Mouse (Mus musculus) layer of hippocampus, adult 9-10 months (tissue): Measurements from ENCODE around the gene Erbb4.

ENCODE experiments used
- DNase-seq: peaks from one replicate; pipeline ENCODE4 v3.0.0; 2022; ENCODE audit warnings: low spot score

Gene Erbb4

DNA sequence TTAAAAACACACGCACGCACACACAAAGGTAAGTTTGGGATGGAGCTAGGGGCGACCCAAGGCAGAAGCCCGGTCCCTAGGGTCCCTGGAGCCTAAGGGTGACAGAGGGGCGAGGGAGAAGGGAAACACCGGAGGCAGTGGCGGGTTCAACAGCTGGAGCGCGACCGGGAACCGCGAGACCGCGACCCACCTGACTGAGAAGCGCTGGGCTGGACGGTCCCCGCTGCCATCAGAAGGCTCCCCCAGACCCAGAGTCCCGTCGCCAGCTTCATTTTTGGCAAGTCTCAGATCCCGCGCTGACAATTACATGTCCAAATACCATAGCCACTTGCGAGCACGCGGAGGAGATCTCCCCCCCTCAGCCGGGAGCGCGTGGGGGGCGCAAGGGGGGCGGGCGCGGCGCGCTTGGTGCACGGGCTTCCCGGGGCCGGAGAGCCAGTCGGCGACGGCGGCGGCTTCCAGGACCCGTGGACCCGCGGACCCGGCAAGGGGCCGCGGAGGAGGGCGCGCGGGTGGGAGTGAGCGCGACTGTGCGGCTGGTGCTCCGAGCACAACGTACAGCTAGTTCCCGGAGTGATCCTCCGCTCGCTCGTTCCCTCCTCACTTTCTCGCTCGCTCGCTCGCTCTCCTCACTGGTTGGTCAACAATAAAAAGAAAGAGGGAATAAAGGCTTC is at the start of gene Erbb4:
Gene Erbb4 (minus strand): TSS at position 575 of the 674 bp plus-strand sequence.
- no peak for DNase-seq

DNA sequence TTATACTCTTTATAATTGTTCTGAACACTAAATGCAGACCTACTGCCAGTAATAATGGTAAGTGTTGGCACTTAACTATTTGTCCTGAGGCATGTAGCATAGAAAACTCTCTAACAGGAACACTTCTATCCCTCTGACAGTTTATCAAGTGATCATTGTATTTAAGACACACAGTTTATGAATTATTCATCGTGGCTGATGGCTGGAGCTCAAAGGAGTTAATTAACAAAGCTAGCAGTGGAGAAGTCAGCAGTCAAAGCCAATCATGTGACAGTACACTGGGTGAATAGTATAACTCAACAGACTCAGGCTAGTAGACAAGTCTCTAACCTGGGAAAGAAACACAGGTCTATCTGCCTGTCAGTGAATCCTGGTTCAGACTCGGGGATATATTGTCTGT is 49.5 kb upstream of the Erbb4 start:
- no peak for DNase-seq

DNA sequence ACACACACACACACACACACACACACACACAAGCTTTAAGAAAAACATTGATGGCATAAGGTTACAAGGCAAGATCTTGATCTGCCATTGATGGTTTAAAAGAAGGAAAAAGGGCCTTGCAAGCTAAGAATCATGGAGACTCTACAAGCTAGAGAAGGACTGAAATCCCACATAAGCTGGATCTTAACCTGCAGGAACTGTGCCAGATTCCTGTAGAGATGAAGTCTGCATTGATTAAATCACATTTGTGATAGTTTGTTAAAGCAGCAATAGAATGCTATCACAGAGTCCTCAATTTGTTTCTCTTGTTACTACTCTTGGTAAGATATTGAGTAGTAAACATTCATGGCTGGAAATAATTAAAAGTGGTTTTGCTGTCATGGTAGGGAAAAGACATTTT is 33.5 kb upstream of the Erbb4 start:
- DNase-seq: no peak

DNA sequence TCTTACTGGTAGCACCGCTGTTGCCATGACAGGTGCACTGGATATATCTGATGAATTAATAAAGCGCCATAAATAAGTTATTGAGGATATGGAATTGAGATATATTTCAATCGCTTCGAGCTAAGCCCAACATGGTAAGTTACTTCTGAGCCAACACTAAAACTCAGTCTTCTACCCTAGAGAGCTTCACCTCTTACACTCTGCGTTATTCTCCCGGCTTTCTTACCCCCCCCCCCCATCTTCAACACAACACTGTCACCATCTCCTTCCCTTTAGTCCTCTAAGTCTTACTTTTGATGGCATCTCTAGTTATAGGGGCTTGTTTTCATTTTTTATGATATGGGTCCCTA is 31.6 kb upstream of the Erbb4 start:
- no peak for DNase-seq

DNA sequence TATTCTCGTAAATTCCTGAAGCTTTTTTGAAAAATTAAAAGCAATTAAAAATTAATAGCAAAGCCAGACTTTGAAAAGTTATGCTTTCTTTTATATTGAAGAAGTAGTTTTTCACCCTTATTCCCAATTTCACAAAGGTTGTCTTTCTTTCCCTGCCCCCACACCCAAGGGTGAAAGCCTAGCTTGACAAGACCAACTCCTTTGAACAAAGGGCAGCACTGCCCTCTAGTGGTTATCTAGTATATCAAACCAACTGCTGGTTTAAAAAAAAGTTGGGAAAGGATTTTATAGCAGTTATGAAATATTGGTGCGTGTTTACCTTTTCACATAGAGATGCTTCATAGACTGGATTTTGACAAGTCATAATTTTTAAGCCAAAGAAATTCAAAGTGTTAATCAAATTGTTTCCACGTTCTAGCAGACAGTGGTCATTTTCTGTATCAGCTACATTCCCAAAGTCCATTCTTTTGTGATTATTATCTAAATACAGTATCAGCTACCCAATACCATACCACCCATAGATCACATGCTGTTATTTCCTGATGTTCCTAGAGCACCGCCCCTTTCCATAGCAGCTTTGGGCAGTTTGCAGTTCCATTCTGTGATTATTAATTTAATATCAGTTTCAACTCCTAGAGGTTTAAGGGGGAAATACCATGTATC is 31.1 kb upstream of the Erbb4 start:
- DNase-seq: peak; percentile 27

DNA sequence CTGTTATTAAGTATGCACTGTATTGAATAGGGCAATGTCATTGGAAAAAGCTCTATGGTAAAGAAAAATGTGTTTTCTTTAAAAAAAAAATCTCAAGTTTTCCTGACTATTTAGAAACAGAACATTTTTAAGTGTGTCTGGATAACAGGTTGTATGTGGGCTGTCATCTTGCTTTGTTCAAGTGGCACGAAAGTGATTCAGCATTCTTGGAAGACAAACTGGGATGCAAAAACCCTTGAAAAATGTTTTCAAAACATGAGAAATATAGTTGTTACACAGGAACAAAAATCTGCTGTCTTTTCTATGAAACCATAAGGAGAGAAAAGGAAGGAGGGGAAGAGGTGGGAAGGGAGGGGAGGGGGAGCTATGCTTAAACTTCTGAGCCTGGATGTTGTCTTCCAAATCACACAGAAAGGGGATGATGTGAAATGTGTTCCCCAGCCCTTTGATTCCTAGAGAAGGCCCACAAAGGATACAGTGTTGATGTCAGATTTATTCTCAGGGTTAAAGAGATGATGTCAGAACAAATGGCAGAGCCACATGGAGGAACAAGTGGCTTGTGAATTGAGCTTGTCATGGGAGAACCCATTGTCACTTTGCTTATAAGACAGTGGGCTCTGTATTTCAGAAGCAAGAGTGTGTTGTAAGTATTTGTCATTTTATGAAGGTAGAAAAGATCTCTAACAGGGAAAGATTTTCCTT is 16.4 kb upstream of the Erbb4 start:
- no peak for DNase-seq

DNA sequence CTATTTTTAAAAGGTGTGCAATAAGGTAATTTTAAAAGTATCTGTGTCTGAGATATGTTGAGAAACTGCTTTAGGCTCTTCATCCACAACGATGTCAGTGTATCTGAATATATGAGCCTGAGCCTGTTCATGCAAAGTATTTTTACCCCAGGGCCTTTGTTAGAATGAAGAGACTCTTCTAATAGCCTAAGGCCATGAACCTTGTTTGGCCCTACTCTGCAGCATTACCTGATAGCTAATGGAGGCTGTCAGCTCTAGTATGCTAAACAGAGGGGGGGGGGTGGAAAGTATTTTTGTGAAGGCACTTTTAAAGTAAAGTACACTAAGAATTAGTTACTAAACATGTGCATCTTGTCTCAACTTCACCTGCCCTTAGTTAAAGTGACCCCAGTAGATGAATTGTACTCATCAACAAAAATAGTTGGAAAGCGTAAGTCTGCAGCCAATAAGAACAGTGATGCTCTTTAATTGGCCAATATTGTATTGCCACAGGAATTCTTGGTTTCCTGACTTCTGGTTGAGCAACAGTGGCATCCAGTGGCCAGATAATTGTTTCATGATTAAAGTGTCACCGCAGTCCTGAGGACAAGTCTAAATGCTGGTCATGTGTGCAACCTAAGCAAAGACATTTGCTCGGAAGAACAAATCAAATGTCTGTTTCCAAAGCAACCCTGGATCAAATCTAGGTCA is 10.5 kb upstream of the Erbb4 start:
- DNase-seq: no peak

DNA sequence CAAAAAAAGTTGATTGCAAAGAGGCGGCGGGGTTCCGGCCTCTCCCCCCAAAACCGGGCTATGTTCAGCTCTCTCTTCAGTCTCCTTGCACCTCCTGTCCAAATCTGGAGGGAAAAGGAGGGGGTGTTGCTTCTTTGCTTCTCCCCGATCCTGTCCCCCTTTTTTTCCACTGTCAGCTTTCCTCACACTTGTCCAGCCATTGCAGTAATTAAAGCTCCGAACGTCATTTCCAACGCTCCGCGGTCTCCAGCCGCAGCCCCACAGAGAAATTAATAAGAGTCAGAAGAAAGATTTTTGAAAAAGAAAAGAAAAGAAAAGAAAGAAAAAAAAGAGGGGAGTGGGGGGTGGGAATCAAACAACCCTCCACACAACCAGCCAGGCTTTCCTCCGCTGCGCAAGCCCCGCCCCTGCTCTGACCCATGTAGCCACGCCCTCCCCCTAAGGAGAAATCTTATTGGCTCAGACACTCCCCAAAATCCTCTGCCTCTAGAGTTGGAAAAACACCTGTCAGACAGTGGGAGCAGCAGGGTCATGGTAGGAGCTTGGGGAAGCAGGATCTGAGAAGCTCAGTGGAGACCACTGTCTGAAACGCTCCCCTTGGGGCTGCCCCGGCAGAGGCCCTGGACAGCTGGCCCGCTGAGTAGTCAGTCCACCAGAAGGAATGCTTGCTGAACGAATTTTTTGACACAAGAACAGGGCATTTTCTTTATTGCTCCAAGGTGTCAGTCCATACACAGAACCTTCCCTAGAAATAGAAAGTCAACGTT is 483 bp upstream of the Erbb4 start:
- no peak for DNase-seq

DNA sequence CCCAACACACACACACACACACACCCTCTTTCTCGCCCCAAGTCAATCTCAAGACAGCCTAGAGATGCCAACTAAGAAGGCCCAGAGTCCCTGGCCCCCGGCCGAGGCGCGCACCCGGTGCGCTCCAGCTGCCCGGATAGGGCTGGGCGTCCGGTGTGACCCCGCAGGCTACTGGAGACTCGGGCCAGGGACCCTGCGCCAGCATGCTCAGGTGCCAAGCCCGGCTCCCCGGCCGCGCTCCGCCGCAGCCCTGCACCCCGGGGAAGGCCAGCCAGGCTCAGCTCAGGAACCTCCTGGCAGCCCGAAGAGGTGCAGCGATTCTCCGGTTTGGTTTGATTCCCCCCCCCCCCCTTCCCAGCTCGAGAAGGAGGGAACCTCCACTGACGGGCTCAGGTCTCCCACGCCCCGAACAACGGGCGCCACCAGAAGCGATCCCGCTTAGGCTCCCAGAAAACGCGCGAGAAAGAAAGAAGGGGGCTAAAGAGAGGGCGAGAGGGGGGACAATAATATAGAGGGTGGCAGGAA is 860 bp downstream of the Erbb4 start:
- no peak for DNase-seq

DNA sequence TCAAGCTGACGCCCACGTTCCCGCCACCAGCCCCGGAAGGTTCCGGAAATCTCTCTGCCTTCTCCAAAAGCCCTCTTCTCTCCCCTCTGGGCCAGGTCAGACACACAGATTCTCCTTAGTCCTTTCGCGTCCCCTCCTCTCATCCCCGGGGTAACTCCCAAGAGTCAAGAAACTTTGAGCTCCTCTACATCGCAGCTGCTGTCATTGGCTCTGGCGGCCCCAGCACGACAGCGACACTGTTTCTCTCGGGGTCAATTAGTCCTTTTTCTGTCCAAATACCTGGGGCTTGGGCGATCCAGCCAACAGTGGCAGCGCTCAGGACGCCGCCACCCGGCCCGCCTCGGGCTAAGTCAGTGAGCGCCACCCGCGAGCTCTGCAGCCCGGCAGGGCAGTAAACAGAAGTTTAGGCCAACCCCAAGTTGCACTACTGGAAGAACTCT is 1.5 kb downstream of the Erbb4 start:
- DNase-seq: no peak

DNA sequence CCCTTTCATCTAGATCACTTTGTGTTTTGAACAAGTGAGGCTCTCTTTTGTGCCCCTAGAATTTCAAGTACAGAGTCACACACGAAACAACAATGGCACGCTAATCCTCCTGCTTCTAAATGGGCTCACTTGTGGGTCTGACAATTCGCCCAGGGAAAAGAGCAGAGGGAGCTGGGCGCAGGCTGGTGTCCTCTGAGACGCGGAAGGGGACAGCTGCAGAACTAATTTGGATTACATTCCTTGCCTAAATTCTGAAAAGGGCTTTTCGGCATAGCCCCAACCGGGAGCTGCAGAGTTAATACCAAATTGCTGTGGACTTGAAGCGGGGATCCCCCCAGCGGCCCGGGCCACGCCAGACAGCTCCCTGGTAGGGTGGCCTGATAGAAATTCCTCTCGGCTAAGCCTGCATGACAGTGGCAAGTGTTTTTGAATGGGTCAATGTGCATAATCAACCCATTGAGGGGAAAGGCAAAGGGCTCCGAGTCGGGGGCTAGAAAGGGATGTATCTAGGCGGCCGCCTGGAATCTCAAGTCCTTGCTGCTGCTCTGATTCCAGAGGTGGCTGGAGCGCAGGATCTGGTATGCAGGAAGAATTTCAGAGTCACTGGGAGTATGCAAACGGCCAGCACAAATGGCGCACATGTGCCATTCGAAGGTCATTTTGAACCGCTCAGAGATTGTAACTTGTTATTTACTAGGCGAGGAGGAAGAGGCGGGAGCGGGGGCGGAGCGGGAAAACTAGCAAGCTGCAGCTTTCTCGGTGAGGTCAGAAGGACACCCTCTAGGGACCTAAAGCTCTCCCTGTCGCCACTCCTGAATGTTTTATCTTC is 2.2 kb downstream of the Erbb4 start:
- no peak for DNase-seq

DNA sequence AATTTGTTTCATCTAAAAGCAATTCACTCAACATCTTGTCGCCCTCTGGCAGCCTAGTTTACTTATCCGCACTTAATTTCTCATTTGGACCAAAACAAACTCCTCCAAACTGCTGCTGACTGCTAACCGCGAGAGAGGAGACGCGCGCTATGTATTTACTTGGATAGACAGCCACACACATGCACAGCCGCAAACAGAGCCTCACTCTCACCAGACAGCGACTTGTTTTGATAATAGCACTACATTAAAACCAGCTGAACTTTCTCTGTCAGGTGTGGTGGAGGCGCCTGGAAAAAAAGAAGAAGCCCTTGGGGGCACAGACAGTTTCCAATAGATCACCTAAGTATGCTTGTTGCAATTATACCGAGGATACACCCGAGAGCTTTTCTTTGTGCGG is 2.8 kb downstream of the Erbb4 start:
- no peak for DNase-seq

DNA sequence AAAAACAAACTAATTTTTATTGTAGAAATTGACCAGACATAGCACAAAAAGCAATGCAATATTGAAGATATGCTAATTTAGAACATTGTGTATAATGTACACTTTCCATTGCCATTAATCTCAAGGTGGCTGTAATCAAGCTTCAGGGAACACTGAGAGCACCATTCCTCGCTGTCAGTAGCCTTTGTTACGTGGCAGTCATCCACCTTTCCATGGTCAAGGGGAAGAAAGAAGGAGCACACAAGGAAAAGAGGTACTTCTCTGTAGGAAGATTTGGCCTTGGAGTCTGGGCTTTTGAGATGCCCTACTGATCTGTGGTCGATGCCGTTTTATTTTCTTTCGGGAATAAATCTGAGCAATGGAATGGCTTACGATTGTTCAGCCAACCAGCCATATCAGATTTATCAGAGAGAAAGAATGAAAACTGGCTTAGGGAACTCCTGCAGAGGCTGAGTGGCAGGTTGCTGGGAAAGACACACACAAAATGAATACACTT is 4.6 kb downstream of the Erbb4 start:
- no peak for DNase-seq

DNA sequence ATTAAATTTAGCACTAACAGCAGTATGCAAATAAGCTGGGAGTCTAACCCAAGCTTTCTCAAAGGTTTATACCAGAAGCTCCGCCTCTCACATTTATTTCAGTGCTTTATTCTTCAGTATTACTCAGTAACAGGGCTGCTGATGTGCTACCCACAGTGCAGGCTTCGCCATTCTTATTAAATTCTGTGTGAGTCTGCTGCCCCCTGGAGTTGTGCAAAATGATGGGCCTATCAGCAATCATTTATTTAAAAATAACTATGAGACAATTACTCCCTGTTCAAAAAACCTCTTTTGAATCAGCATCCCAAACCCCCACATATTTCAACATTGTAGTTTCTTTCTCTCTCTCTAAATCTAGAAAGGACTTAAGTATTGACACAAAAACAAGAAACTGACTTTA is 6.2 kb downstream of the Erbb4 start:
- no peak for DNase-seq

DNA sequence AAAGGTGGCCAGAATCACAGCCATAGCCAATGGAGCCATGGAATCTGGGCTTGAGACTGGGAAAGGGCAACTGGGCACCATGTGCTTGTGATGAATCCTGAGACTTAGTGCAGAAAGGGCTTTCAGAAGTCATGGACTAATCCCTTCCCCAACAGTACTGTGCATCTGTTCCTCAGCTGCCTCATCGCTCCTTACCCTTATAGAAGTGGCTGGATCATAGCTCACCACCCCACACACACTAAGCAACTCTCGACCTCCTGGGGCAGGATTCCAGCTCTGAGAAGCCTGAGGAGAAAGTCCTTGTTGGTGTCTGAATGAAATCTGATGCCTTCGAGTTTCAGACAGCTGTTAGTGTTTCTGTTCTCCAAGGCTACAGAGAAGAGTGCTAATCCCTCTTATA is 14.8 kb downstream of the Erbb4 start:
- DNase-seq: no peak

DNA sequence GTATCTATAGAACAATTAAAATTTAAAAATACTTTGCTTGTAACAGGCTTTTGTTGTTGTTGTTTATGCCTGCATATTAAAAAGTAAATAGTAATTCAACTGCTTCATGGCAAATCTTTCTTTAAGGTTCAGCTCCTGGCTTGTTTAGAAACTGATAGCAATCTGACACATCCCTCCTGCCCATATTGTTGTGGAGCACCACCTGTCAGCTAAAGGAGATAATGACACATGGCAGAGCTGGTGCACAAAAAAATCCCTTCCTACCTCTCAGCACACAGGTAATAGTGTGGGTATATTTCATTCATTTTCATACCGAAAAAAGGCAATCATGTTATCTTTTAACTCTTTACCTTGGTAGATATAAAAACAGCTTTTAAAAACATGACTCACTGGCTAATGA is 18.5 kb downstream of the Erbb4 start:
- DNase-seq: no peak

DNA sequence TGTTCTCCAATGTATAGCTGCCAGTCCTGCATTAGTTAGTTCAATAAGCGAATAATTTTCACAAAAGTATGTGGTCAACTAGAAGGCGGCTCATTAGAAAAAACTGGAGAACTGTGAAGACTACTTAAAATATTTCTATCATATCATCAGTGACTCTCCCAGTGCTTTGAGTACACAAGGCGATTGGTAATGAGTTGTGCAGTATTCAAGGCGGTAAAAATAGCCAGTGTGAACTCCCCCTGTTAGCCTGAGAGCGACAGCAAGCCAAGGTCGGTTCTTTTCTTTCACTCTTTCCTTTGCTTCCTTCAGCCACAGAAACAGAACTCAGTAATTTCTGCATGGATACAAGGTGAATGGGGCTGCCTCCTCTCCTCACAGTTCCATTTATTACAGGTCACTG is 22.1 kb downstream of the Erbb4 start:
- no peak for DNase-seq

DNA sequence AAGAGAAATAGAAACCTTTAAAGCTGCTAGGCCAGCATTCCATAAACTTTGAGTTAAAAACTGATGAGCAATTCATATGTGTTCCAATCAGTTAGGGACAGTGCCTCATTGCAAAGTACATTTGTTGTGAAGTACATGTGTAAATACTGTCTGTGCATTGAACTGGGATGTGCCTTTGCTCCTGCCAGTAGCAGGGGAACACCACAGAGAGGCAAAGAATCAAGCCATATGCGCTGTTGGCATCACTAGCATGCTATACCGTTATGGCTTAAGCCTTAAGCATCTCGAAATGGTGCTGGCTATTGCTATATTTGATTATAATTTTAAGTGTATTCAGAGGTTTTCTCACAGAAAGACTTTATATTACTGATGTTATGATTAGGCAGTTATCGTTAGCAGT is 58.9 kb downstream of the Erbb4 start:
- no peak for DNase-seq

DNA sequence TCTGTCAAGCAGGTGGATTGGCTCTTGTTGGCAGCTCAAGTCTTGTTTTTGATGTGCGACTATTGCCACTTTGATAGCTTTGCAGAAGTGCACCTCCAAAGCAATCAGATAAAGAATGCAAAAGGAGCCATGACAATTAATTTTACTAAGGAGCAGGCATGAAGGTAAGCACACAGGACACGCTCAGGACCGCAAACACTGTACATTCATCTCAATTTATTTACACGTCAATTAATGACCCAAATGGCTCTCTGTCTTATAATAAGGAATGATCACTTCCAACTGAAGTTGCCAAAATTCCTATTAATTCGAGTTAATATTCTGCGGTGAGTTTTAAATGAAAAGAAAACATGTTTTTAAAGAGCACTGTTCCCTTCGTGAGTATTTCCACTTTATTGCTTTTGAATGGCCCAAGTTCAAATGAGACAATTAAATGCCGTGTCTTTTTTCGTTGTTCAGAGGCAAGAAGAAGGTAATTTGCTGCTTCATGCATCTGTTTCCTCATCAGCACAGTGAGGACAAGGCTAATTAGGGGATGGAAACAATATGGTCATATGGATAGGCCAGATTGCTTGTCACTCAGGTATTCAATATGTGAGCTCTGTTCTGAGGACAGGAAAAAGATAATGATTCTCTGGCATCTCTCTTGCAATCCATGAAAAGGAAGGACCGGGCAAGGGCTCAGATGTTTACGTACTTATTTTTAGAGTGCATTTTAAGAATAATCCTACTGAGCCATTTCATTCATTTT is 61.5 kb downstream of the Erbb4 start:
- no peak for DNase-seq

DNA sequence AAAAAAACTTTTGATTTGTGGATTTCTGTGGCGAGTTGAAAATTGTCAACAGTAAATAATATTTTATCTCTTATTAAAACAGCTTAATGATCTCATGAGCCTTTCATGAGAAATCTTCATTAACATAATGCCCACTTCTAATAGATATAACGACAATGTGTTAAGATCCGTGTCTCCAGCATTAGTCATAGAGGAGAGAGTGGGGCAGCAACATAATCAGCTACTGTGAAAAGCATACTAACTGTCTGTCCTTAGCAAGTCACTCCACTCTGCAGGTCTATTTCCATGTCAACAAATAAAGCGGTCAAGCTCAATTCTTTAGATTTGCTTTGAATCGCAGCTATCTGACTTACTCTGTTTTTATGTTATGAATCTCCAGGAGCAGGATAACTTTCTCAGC is 80.0 kb downstream of the Erbb4 start:
- DNase-seq: no peak
